Mouse (Mus musculus): Measurements from ENCODE around the gene Wnt3a. TPM values are rescaled to one million over a fixed set of nuclear protein-coding genes. Genes with fewer than 3 reads are reported as not detected.
A peak's percentile ranks its signal among the peaks of the same experiment; 100 is the strongest.

Wnt3a gene
- total RNA-seq (2021), result not detected
- long read RNA-seq, experiment 1, result 0 reads
- long read RNA-seq, experiment 2, result 0 reads

GRCm38 (mm10) chr11:59290702-59291303 is at the start of gene Wnt3a:
Wnt3a (minus strand) TSS chr11:59290752.
- Histone ChIP-seq H3K4me3 (peak within 1 kb of the TSS; percentile 66), H3K27ac (no peak within 1 kb of the TSS)
- DNase-seq, result no peak
- intact Hi-C loops (cut with DNase I), result loop anchor here (10.0 kb wide), 1 partner anchor 196 kb away; no protein-coding TSS in a partner anchor
- TF ChIP-seq CTCF (IDR thresholded peaks at IDR 0.05), result no peak

DNA sequence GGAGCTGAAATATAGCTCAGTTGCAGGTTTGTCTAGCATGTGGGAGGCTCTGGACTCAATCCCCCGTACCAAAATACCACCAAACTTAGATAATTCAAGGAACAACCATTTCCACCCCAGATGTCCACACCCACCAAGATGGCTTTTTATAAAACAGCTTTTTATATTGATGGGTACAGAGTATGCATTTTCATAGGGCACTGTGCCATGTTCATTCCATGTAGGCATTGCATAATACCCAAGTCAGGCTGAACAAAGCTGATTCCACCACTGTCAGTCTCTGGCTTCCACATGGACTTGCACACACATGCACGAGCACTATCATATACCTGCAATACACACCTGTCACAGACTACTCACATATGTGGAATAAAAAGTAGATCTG is 48.2 kb upstream of the Wnt3a start:
- no peak overlapping the region for H3K27ac ChIP-seq
- intact Hi-C loops (cut with DNase I), result no loop called here
- no peak overlapping the region for H3K4me3 ChIP-seq
- TF ChIP-seq CTCF (IDR thresholded peaks at IDR 0.05), result no peak
- no peak for DNase-seq

GRCm38 (mm10) chr11:59337955-59338735 is 47.6 kb upstream of the Wnt3a start:
- peak; percentile 45 for DNase-seq
- Histone ChIP-seq H3K27ac (peak overlapping the region; percentile 24; the same call in 1 of the 2 replicates), H3K4me3 (no peak overlapping the region)
- TF ChIP-seq CTCF (IDR thresholded peaks at IDR 0.05), result no peak
- intact Hi-C loops (cut with DNase I), result no loop called here

DNA sequence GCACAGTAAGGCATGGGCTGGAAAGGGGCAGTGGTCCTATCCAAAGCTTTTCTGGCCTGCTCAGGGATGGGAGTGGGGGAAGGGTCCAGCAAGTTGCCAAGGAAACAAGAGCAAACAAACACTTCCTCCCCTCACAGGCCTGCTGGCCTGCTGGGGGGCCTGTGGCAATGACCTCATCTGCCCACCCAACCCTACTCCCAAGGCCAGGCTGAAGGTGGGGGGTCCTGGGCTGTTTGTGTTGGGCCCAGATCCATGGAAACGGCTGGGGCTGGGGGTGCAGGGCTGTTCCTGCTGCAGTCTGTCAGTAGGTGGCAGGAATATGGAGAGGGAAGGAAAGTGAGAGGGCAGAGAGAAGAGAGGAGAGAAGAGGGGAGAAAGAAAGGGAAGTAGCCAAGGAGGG is 45.8 kb upstream of the Wnt3a start:
- H3K27ac ChIP-seq, result no peak overlapping the region

GRCm38 (mm10) chr11:59335942-59336341 is 45.4 kb upstream of the Wnt3a start:
- intact Hi-C loops (cut with DNase I), result no loop called here
- no peak overlapping the region for H3K27ac ChIP-seq
- no peak for DNase-seq
- no peak overlapping the region for H3K4me3 ChIP-seq
- no peak for TF ChIP-seq CTCF (IDR thresholded peaks at IDR 0.05)

More for the DNA sequence above, 45.8 kb upstream of the Wnt3a start:
- no peak overlapping the region for H3K4me3 ChIP-seq
- TF ChIP-seq CTCF (IDR thresholded peaks at IDR 0.05), result no peak
- DNase-seq, result no peak
- intact Hi-C loops (cut with DNase I), result no loop called here

DNA sequence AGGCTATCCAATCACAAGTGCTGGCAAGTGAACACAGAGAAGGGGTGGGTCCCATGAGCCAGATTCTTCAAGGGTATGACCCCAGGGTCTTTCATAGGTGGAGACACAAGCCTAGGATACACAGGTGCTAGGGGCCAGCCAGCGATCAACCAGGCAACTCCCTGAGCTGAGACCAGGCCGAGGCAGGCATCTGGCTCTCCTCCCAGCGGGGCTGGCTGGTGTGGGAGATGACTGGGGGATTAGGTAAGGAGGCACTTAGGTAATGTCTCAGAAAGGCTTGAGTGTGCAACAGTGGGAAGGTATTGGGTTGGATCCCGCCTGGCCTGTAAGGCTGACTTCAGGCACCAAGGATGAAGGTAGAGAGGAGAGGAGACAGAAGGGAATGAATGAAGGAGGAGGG is 44.6 kb upstream of the Wnt3a start:
- TF ChIP-seq CTCF (IDR thresholded peaks at IDR 0.05), result no peak
- intact Hi-C loops (cut with DNase I), result no loop called here
- peak; percentile 72 for DNase-seq
- Histone ChIP-seq H3K4me3 (no peak overlapping the region), H3K27ac (no peak overlapping the region)

DNA sequence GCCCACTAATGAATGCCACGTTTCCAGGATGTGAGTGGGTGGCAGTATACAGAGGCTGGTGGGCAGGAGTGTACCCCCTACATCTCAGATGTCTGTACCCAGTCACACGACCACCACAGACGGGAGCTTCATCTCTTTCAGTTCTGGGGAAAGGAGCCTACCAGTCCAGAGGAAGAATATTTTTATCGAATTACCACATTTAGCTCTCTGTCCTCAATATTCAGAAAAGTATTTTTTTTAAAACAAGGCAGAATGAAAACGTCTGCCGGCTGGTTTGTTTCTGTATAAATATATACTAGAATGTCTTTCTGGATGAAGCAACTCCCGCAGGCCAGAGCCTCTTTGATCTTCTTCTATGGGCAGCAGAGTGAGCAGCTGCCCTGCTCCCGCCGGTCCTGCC is 42.4 kb upstream of the Wnt3a start:
- intact Hi-C loops (cut with DNase I), result no loop called here
- Histone ChIP-seq H3K27ac (no peak overlapping the region), H3K4me3 (no peak overlapping the region)
- DNase-seq, result peak; percentile 4
- TF ChIP-seq CTCF (IDR thresholded peaks at IDR 0.05), result no peak

- intact Hi-C loops (cut with DNase I), result no loop called here
- H3K4me3 ChIP-seq, result no peak overlapping the region
- H3K27ac ChIP-seq, result no peak overlapping the region
- TF ChIP-seq CTCF (IDR thresholded peaks at IDR 0.05), result no peak
- no peak for DNase-seq
Measured at GRCm38 (mm10) chr11:59331167-59331869, 40.8 kb upstream of the Wnt3a start.

- intact Hi-C loops (cut with DNase I), result loop anchor here (1.0 kb wide), 1 partner anchor 22 kb away; no protein-coding TSS in a partner anchor
- peak; percentile 90 for TF ChIP-seq CTCF (IDR thresholded peaks at IDR 0.05)
- peak; percentile 90 for DNase-seq
- Histone ChIP-seq H3K4me3 (no peak overlapping the region), H3K27ac (no peak overlapping the region)
Measured at GRCm38 (mm10) chr11:59330560-59330959, 40.0 kb upstream of the Wnt3a start.

DNA sequence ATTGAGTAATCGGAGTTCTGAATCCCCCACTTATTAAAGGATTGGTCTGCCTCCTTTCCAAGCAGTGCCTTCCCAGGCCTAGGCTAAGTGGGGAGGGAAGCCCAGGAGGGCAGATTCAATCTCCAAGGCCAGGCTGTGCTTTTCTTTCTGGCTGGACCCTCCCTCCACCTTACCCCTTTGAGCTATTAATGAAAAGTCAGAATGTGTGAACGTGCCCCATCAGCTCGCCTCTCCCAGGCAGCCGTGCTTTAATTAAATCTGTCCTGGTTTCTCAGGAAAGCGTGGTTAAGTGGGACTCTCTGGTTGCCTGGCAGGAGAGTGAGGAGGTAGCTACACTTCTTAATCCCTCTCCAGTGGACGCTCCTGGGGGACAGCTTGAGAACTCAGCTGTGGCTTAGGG is 39.1 kb upstream of the Wnt3a start:
- TF ChIP-seq CTCF (IDR thresholded peaks at IDR 0.05), result no peak
- DNase-seq, result no peak
- Histone ChIP-seq H3K27ac (no peak overlapping the region), H3K4me3 (no peak overlapping the region)
- intact Hi-C loops (cut with DNase I), result loop anchor here (1.0 kb wide), 1 partner anchor 21 kb away; no protein-coding TSS in a partner anchor

DNA sequence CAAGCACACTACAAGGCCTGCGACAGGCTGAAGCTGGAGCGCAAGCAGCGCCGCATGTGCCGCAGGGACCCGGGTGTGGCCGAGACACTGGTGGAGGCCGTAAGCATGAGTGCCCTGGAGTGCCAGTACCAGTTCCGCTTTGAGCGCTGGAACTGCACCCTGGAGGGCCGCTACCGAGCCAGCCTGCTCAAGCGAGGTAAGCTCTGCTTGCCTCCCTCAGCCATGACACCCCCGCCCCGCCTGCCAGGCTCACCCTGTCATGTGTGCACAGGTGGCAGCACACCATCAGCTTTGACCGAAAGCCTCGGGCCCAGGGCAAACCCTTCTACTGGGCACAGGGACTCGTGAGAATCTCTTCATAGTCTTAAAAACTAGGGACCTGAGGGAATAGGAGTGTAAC is 37.1 kb upstream of the Wnt3a start:
- intact Hi-C loops (cut with DNase I), result no loop called here
- no peak for TF ChIP-seq CTCF (IDR thresholded peaks at IDR 0.05)
- no peak for DNase-seq

DNA sequence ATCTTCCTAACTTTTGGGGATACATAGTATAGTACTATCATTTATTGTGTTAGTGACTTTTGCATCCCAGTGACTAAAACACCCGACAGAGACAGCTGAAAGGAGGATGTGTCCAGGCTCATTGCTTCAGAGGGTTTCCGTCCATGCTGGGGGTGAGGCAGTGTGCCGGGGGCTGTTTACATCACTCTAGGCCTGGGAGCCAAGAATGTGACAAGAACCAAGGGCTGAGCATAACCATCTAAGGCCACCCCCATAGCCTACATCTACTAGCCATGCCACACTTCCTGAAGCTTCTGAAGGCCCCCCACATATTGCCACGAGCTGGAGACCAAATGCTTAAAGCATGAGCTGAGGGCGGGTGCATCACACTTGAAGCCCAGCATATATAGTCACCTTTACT is 34.2 kb upstream of the Wnt3a start:
- no peak for TF ChIP-seq CTCF (IDR thresholded peaks at IDR 0.05)
- Histone ChIP-seq H3K27ac (no peak overlapping the region), H3K4me3 (no peak overlapping the region)
- no peak for DNase-seq
- intact Hi-C loops (cut with DNase I), result no loop called here

More for the DNA sequence above, 37.1 kb upstream of the Wnt3a start:
- Histone ChIP-seq H3K27ac (no peak overlapping the region), H3K4me3 (no peak overlapping the region)

- TF ChIP-seq CTCF (IDR thresholded peaks at IDR 0.05), result no peak
- Histone ChIP-seq H3K27ac (no peak overlapping the region; the same call in 1 of the 2 replicates), H3K4me3 (no peak overlapping the region)
- intact Hi-C loops (cut with DNase I), result no loop called here
- DNase-seq, result peak; percentile 51
Measured at GRCm38 (mm10) chr11:59322988-59323387, 32.4 kb upstream of the Wnt3a start.

Data from gastrocnemius, adult 2 months (tissue).